Mouse (Mus musculus) testis, adult 10 weeks (tissue): ENCODE measurements around the gene Zfp850. TPM values are rescaled to one million over a fixed set of nuclear protein-coding genes. Genes with fewer than 3 reads are reported as not detected.

ENCODE experiments used
- polyA plus RNA-seq: library from polyadenylated mRNA; stranded (reverse); fragments of 350-450 nt; fragmentation: Illumina TruSeq; extraction: RNeasy Lipid Tissue Mini Kit (QIAGEN cat#74804); gene quantifications from one replicate; pipeline ENCODE4 v1.2.3, GENCODE M21; 2014; ENCODE audit warnings: low read depth, low replicate concordance

Gene Zfp850
- polyA plus RNA-seq, result 19.4 TPM

GRCm38 (mm10) chr7:28013549-28014444 is at the start of gene Zfp850:
Gene Zfp850 (minus strand): TSS chr7:28014115.

GRCm38 (mm10) chr7:28049476-28050409 is 35.8 kb upstream of the Zfp850 start, which contains the start of gene Psmc4:
Gene Psmc4 (minus strand): TSS chr7:28050101.

GRCm38 (mm10) chr7:27978683-27979528 is 35.0 kb downstream of the Zfp850 start, which contains the start of gene Zfp780b:
Gene Zfp780b (minus strand): TSS chr7:27979171.

Other genes starting within 250 kb of the Zfp850 start
- 42.3 TPM for gene Zfp626, start 206.9 kb downstream of the Zfp850 start, polyA plus RNA-seq
- gene Zfp59, start 175.5 kb downstream of the Zfp850 start, polyA plus RNA-seq, result 22.2 TPM
- 8.3 TPM for gene Zfp607a, start 156.6 kb downstream of the Zfp850 start, polyA plus RNA-seq
- 29.5 TPM for gene Zfp974, start 84.7 kb downstream of the Zfp850 start, polyA plus RNA-seq
- 6.1 TPM for gene Zfp780b, start 34.9 kb downstream of the Zfp850 start, polyA plus RNA-seq
- 22.1 TPM for gene Psmc4, start 36.0 kb upstream of the Zfp850 start, polyA plus RNA-seq
- not detected for gene Fcgbp, start 57.1 kb upstream of the Zfp850 start, polyA plus RNA-seq
- gene 9530053A07Rik, start 115.4 kb upstream of the Zfp850 start, polyA plus RNA-seq, result not detected
- gene Fbl, start 155.6 kb upstream of the Zfp850 start, polyA plus RNA-seq, result 9.1 TPM
- 15.4 TPM for gene Dyrk1b, start 165.4 kb upstream of the Zfp850 start, polyA plus RNA-seq